Mouse (Mus musculus): ENCODE data around the gene Aqp6. TPM values are rescaled to one million over a fixed set of nuclear protein-coding genes. Genes with fewer than 3 reads are reported as not detected.

The Aqp6 gene
- polyA plus RNA-seq, 1 experiment from 2014 or later, result not detected

GRCm38 (mm10) chr15:99653876-99654275, 52.7 kb downstream of the Aqp6 start:
- Histone ChIP-seq H3K27me3 (replicated peaks; ENCODE audit: control insufficient read depth, insufficient read depth, low read length) (peaks cover 55% of the 10 kb centered on the region), H3K4me3 (ENCODE audit: low read depth, low read length) (peak overlapping the region; percentile 24), H3K4me2 (peak overlapping the region; percentile 54), H3K4me1 (replicated peaks; ENCODE audit: control insufficient read depth, insufficient read depth, low read length) (peaks cover 32% of the 10 kb centered on the region), H3K9ac (ENCODE audit: low read depth, low read length) (no peak overlapping the region), H3K9me3 (ENCODE audit: control insufficient read depth, low read length) (no peaks in the 10 kb centered on the region), H3K36me3 (ENCODE audit: control insufficient read depth, insufficient read depth, low read length) (no peaks in the 10 kb centered on the region), H3K27ac (ENCODE audit: low read depth, low read length) (no peak overlapping the region)
- 8% methylated on average over 21 of the region's 21 CpGs for WGBS
- DNase-seq (ENCODE audit: low spot score), result no peak
- ATAC-seq (replicated peaks; ENCODE audit: low FRiP score), result no peak

Other genes with a start within 250 kb of the Aqp6 start
- gene Fmnl3, start 230.9 kb upstream of the Aqp6 start, polyA plus RNA-seq (2014; fragmentation: Nextera tagmentation; extraction: Ambion mirVana), result 12.8 and 13.3 TPM in 2 replicates
- gene Tmbim6, start 208.5 kb upstream of the Aqp6 start, polyA plus RNA-seq (2014; fragmentation: Nextera tagmentation; extraction: Ambion mirVana), result 256 and 273 TPM in 2 replicates
- gene Nckap5l, start 143.7 kb upstream of the Aqp6 start, polyA plus RNA-seq (2014; fragmentation: Nextera tagmentation; extraction: Ambion mirVana), result 5.6 and 6.0 TPM in 2 replicates
- 10.5 and 12.1 TPM in 2 replicates for gene Bcdin3d, start 126.7 kb upstream of the Aqp6 start, polyA plus RNA-seq (2014; fragmentation: Nextera tagmentation; extraction: Ambion mirVana)
- 0.19 and 0.22 TPM in 2 replicates for gene Faim2, start 73.2 kb upstream of the Aqp6 start, polyA plus RNA-seq (2014; fragmentation: Nextera tagmentation; extraction: Ambion mirVana)
- gene Aqp2, start 22.3 kb upstream of the Aqp6 start, polyA plus RNA-seq (2014; fragmentation: Nextera tagmentation; extraction: Ambion mirVana), result not detected in 2 replicates
- 1.2 and 1.9 TPM in 2 replicates for gene Aqp5, start 10.6 kb upstream of the Aqp6 start, polyA plus RNA-seq (2014; fragmentation: Nextera tagmentation; extraction: Ambion mirVana)
- gene Racgap1, start 50.3 kb downstream of the Aqp6 start, polyA plus RNA-seq (2014; fragmentation: Nextera tagmentation; extraction: Ambion mirVana), result 91.2 and 111 TPM in 2 replicates
- gene Asic1, start 69.0 kb downstream of the Aqp6 start, polyA plus RNA-seq (2014; fragmentation: Nextera tagmentation; extraction: Ambion mirVana), result 2.3 TPM in 2 replicates
- gene Smarcd1, start 100.7 kb downstream of the Aqp6 start, polyA plus RNA-seq (2014; fragmentation: Nextera tagmentation; extraction: Ambion mirVana), result 26.7 and 28.5 TPM in 2 replicates
- gene Gm17349, start 104.1 kb downstream of the Aqp6 start, polyA plus RNA-seq (2014; fragmentation: Nextera tagmentation; extraction: Ambion mirVana), result not detected in 2 replicates
- gene Gpd1, start 116.1 kb downstream of the Aqp6 start, polyA plus RNA-seq (2014; fragmentation: Nextera tagmentation; extraction: Ambion mirVana), result 3.4 and 4.3 TPM in 2 replicates
- gene Cox14, start 124.2 kb downstream of the Aqp6 start, polyA plus RNA-seq (2014; fragmentation: Nextera tagmentation; extraction: Ambion mirVana), result 134 and 153 TPM in 2 replicates
- gene Cers5, start 171.5 kb downstream of the Aqp6 start, polyA plus RNA-seq (2014; fragmentation: Nextera tagmentation; extraction: Ambion mirVana), result 32.3 and 34.7 TPM in 2 replicates